Mouse (Mus musculus) small intestine, adult 2 months (tissue): Measurements from ENCODE around the gene Hspb11.

Experiments used
- CTCF ChIP-seq: fragments of 200-500 bp; IDR thresholded peaks from 2 replicates; pipeline ENCODE4 v1.5.1; 2012; ENCODE audit warnings: low read depth, mild to moderate bottlenecking, control low read depth, inconsistent platforms, low read length, moderate library complexity, mixed read lengths; ENCODE audit not compliant: insufficient replicate concordance, insufficient read length; ENCODE audit errors: extremely low read depth
- POLR2A ChIP-seq: fragments of 200-500 bp; IDR thresholded peaks from 2 replicates; pipeline ENCODE4 v1.6.1; 2012; ENCODE audit warnings: low read depth, mild to moderate bottlenecking, control low read depth, inconsistent platforms, low read length, moderate library complexity

- TF ChIP-seq CTCF (no peak), POLR2A (no peak)
Measured at GRCm38 (mm10) chr4:107254414-107254813, 1.0 kb downstream of the Hspb11 start.
